Mouse (Mus musculus): ENCODE results near the gene Mlc1.

- TF ChIP-seq POLR2A (IDR thresholded peaks at IDR 0.05; ENCODE audit: control insufficient read depth, extremely low read depth, insufficient read depth, low read length, poor library complexity) = no peak
- no peak for TF ChIP-seq CTCF (IDR thresholded peaks at IDR 0.05; ENCODE audit: borderline replicate concordance, control insufficient read depth, extremely low read depth, insufficient read depth, low read length, poor library complexity)
Observed at GRCm38 (mm10) chr15:88934141-88934540, 44.7 kb downstream of the Mlc1 start.
